ENCODE assay signal across 10 mouse cellular contexts in genomic region chr13:21751827-21752226, GRCm38 (mm10). TPM values are rescaled to one million over a fixed set of nuclear protein-coding genes. Genes with fewer than 3 reads are reported as not detected.
A peak's percentile ranks its signal among the peaks of the same experiment; 100 is the strongest.
DNase-seq lines count a peak whose midpoint lies in the region; ATAC-seq and TF ChIP-seq lines count a peak whose summit lies in the region.
"Had no signal": no experiment of that assay in that cellular context is flagged by ENCODE, and none has a peak within 500 bp of the region (broad histone marks: within the 10 kb centered on the region; RNA-seq: fewer than 3 reads in every experiment).

No protein-coding gene starts in this region.

- TF ChIP-seq CTCF in lung, embryonic 14.5 days (IDR thresholded peaks at IDR 0.05; ENCODE audit: low read depth): no peak

- 54% methylated on average over 3 of the region's 3 CpGs for WGBS in lung, embryonic 14.5 days
- 77% methylated on average over 3 of the region's 3 CpGs for WGBS in forebrain, embryonic 12.5 days
- WGBS in macrophage (ENCODE audit: missing documents): 98% methylated on average over 3 of the region's 3 CpGs

- peak overlapping the region; percentile 98 for H3K27ac ChIP-seq in lung, embryonic 14.5 days (ENCODE audit: low read depth)
- H3K27ac ChIP-seq in forebrain, embryonic 12.5 days: peak overlapping the region; percentile 97
- H3K27ac ChIP-seq in macrophage: peak overlapping the region; percentile 64; the same call in 1 of the 2 replicates

- ATAC-seq in erythroblast, adult 5-6 weeks (replicated peaks; ENCODE audit: low FRiP score, poor library complexity, severe bottlenecking): no peak
- no peak for ATAC-seq in lung, embryonic 14.5 days (ENCODE audit: insufficient read depth)
- ATAC-seq in forebrain, embryonic 12.5 days (ENCODE audit: low FRiP score): no peak
- ATAC-seq: inflammation-experienced regulatory T-cells, adult 6 months had no signal

- H3K4me3 ChIP-seq in erythroblast, embryonic 14.5 days (replicated peaks): peak overlapping the region; percentile 64
- peak overlapping the region; percentile 46; the same call in 1 of the 2 replicates for H3K4me3 ChIP-seq in lung, embryonic 14.5 days (ENCODE audit: low read depth, low read length)
- no peak overlapping the region for H3K4me3 ChIP-seq in forebrain, embryonic 12.5 days (replicated peaks)
- no peak overlapping the region for H3K4me3 ChIP-seq in macrophage (ENCODE audit: inconsistent target)

- H3K4me2 ChIP-seq in lung, embryonic 14.5 days: peak overlapping the region; percentile 75
- peak overlapping the region; percentile 63; the same call in 1 of the 2 replicates for H3K4me2 ChIP-seq in forebrain, embryonic 12.5 days

- H3K36me3 ChIP-seq in erythroblast, embryonic 14.5 days (ENCODE audit: control insufficient read depth): peaks cover 23% of the 10 kb centered on the region
- H3K36me3 ChIP-seq in lung, embryonic 14.5 days (ENCODE audit: insufficient read depth): no peaks in the 10 kb centered on the region
- H3K36me3 ChIP-seq in forebrain, embryonic 12.5 days (replicated peaks): no peaks in the 10 kb centered on the region
- no peaks in the 10 kb centered on the region for H3K36me3 ChIP-seq in macrophage (ENCODE audit: inconsistent target)

- no peaks in the 10 kb centered on the region for H3K9me3 ChIP-seq in erythroblast, embryonic 14.5 days (ENCODE audit: control insufficient read depth, low read length)
- no peaks in the 10 kb centered on the region for H3K9me3 ChIP-seq in lung, embryonic 14.5 days (ENCODE audit: low read depth, low read length)
- H3K9me3 ChIP-seq in forebrain, embryonic 12.5 days: no peaks in the 10 kb centered on the region

- peak overlapping the region; percentile 71 for H3K9ac ChIP-seq in lung, embryonic 14.5 days
- no peak overlapping the region for H3K9ac ChIP-seq in forebrain, embryonic 12.5 days

- peak; percentile 15 for DNase-seq in lung, embryonic 14.5 days
- no peak for DNase-seq in lung, postnatal 14 days
- no peak for DNase-seq in adrenal gland, adult 8-10 months
- DNase-seq in cerebellum, postnatal 10 days: no peak
- DNase-seq: adrenal gland, postnatal 36 days had no signal

- H3K79me2 ChIP-seq in macrophage (ENCODE audit: inconsistent target): peaks cover 33% of the 10 kb centered on the region

- peaks cover 60% of the 10 kb centered on the region for H3K4me1 ChIP-seq in erythroblast, embryonic 14.5 days (ENCODE audit: control insufficient read depth)
- no peaks in the 10 kb centered on the region for H3K4me1 ChIP-seq in lung, embryonic 14.5 days (ENCODE audit: insufficient read depth)
- H3K4me1 ChIP-seq in forebrain, embryonic 12.5 days: peaks cover 38% of the 10 kb centered on the region

- H3K27me3 ChIP-seq in erythroblast, embryonic 14.5 days (ENCODE audit: control insufficient read depth): no peaks in the 10 kb centered on the region
- no peaks in the 10 kb centered on the region for H3K27me3 ChIP-seq in lung, embryonic 14.5 days (ENCODE audit: insufficient read depth, low read length)
- H3K27me3 ChIP-seq in forebrain, embryonic 12.5 days: no peaks in the 10 kb centered on the region

RNA-seq across cellular contexts. Expression of gene Hist1h4k, which starts 1.5 kb away (rescaled TPM):
- 23.3 and 64.1 TPM in 2 replicates for polyA plus RNA-seq in erythroblast, embryonic 14.5 days (2012)
- total RNA-seq in erythroblast, adult 5-6 weeks (2015; ENCODE audit: low replicate concordance): 10.4 and 16.9 TPM in 2 replicates
- 714 and 903 TPM in 2 replicates for total RNA-seq in erythroblast, adult 5-6 weeks (2017; ENCODE audit: low replicate concordance)
- 6.4 and 8.8 TPM in 2 replicates for polyA plus RNA-seq in lung, embryonic 14.5 days (2014; fragmentation: Nextera tagmentation; extraction: Ambion mirVana)
- 2.4 and 4.5 TPM in 2 replicates for polyA plus RNA-seq in forebrain, embryonic 12.5 days (2016; fragmentation: Nextera tagmentation; extraction: Ambion mirVana)
- total RNA-seq in macrophage (2018; cell fraction: chromatin; rRNA removed): 100 to 1,000 TPM in 1 of 26 experiments, 10 to 100 TPM in 21, not detected in 4; 10.5 to 118 (median 22.6) TPM
- total RNA-seq in macrophage (2018; cell fraction: cytosol; rRNA removed): 100 to 1,000 TPM in 5 of 26 experiments, 10 to 100 TPM in 21; 19.3 to 134 (median 57.4) TPM
- total RNA-seq in macrophage (2018; cell fraction: nucleus; rRNA removed): 100 to 1,000 TPM in 1 of 26 experiments, 10 to 100 TPM in 21, 1 to 10 TPM in 1, not detected in 3; 9.4 to 159 (median 27.9) TPM
- 3.4 to 5.4 TPM in 2 of 3 replicates, not detected in the other for polyA plus RNA-seq in macrophage (2018)
- total RNA-seq in adrenal gland, adult 8-10 months (2022): 100 to 1,000 TPM in 3 of 4 experiments, 10 to 100 TPM in 1; 68.3 to 123 (median 109) TPM

RNA-seq across cellular contexts. Expression of gene Hist1h2ak, which starts 1.8 kb away (rescaled TPM):
- 57.8 and 123 TPM in 2 replicates for polyA plus RNA-seq in erythroblast, embryonic 14.5 days (2012)
- total RNA-seq in erythroblast, adult 5-6 weeks (2015; ENCODE audit: low replicate concordance): 39.2 and 75.4 TPM in 2 replicates
- total RNA-seq in erythroblast, adult 5-6 weeks (2017; ENCODE audit: low replicate concordance): 730 and 899 TPM in 2 replicates
- polyA plus RNA-seq in lung, embryonic 14.5 days (2014; fragmentation: Nextera tagmentation; extraction: Ambion mirVana): 16.8 and 20.4 TPM in 2 replicates
- 34.1 and 37.7 TPM in 2 replicates for polyA plus RNA-seq in forebrain, embryonic 12.5 days (2016; fragmentation: Nextera tagmentation; extraction: Ambion mirVana)
- total RNA-seq in macrophage (2018; cell fraction: chromatin; rRNA removed): 10 to 100 TPM in 6 of 26 experiments, 1 to 10 TPM in 9, not detected in 11; 2.4 to 26.8 (median 6.4) TPM
- 10 to 100 TPM in 24 of 26 experiments, 1 to 10 TPM in 2; 4.7 to 71.9 (median 26.0) TPM for total RNA-seq in macrophage (2018; cell fraction: cytosol; rRNA removed)
- total RNA-seq in macrophage (2018; cell fraction: nucleus; rRNA removed): 10 to 100 TPM in 8 of 26 experiments, 1 to 10 TPM in 14, not detected in 4; 3.0 to 34.5 (median 7.1) TPM
- not detected in 3 replicates for polyA plus RNA-seq in macrophage (2018)
- 10 to 100 TPM in 1 of 4 experiments, 1 to 10 TPM in 3; 6.2 to 10.4 (median 7.6) TPM for total RNA-seq in adrenal gland, adult 8-10 months (2022)

RNA-seq across cellular contexts. Expression of gene Hist1h2bn, which starts 2.1 kb away (rescaled TPM):
- 2.7 and 5.2 TPM in 2 replicates for polyA plus RNA-seq in erythroblast, embryonic 14.5 days (2012)
- total RNA-seq in erythroblast, adult 5-6 weeks (2015; ENCODE audit: low replicate concordance): 229 and 365 TPM in 2 replicates
- total RNA-seq in erythroblast, adult 5-6 weeks (2017; ENCODE audit: low replicate concordance): 952 and 1,236 TPM in 2 replicates
- polyA plus RNA-seq in lung, embryonic 14.5 days (2014; fragmentation: Nextera tagmentation; extraction: Ambion mirVana): 2.0 and 3.1 TPM in 2 replicates
- 4.9 and 5.2 TPM in 2 replicates for polyA plus RNA-seq in forebrain, embryonic 12.5 days (2016; fragmentation: Nextera tagmentation; extraction: Ambion mirVana)
- total RNA-seq in macrophage (2018; cell fraction: chromatin; rRNA removed): 10 to 100 TPM in 4 of 26 experiments, 1 to 10 TPM in 8, not detected in 14; 4.1 to 19.1 (median 7.1) TPM
- total RNA-seq in macrophage (2018; cell fraction: cytosol; rRNA removed): 10 to 100 TPM in 20 of 26 experiments, 1 to 10 TPM in 6; 4.3 to 48.3 (median 18.0) TPM
- 10 to 100 TPM in 3 of 26 experiments, 1 to 10 TPM in 12, not detected in 11; 2.5 to 20.9 (median 5.9) TPM for total RNA-seq in macrophage (2018; cell fraction: nucleus; rRNA removed)
- polyA plus RNA-seq in macrophage (2018): 1.4 TPM in 1 of 3 replicates, not detected in the others
- 10 to 100 TPM; 10.1 to 17.6 (median 15.3) TPM for total RNA-seq in adrenal gland, adult 8-10 months (2022)

RNA-seq across cellular contexts. Expression of gene Hist1h4j, which starts 17.0 kb away (rescaled TPM):
- 1.3 and 2.7 TPM in 2 replicates for polyA plus RNA-seq in erythroblast, embryonic 14.5 days (2012)
- not detected in 2 replicates for total RNA-seq in erythroblast, adult 5-6 weeks (2015; ENCODE audit: low replicate concordance)
- 148 and 152 TPM in 2 replicates for total RNA-seq in erythroblast, adult 5-6 weeks (2017; ENCODE audit: low replicate concordance)
- 0.96 and 2.2 TPM in 2 replicates for polyA plus RNA-seq in lung, embryonic 14.5 days (2014; fragmentation: Nextera tagmentation; extraction: Ambion mirVana)
- polyA plus RNA-seq in forebrain, embryonic 12.5 days (2016; fragmentation: Nextera tagmentation; extraction: Ambion mirVana): 0.74 and 0.86 TPM in 2 replicates
- 10 to 100 TPM in 2 of 26 experiments, 1 to 10 TPM in 18, not detected in 6; 1.4 to 14.6 (median 3.1) TPM for total RNA-seq in macrophage (2018; cell fraction: chromatin; rRNA removed)
- total RNA-seq in macrophage (2018; cell fraction: cytosol; rRNA removed): 10 to 100 TPM in 10 of 26 experiments, 1 to 10 TPM in 16; 3.0 to 24.7 (median 8.4) TPM
- 10 to 100 TPM in 6 of 26 experiments, 1 to 10 TPM in 18, not detected in 2; 1.3 to 36.2 (median 4.5) TPM for total RNA-seq in macrophage (2018; cell fraction: nucleus; rRNA removed)
- not detected in 3 replicates for polyA plus RNA-seq in macrophage (2018)
- 10 to 100 TPM in 3 of 4 experiments, 1 to 10 TPM in 1; 7.2 to 11.3 (median 10.4) TPM for total RNA-seq in adrenal gland, adult 8-10 months (2022)
- polyA plus RNA-seq: inflammation-experienced regulatory T-cells, adult 6 months had no signal

RNA-seq across cellular contexts. Expression of gene Hist1h1b, which starts 28.6 kb away (rescaled TPM):
- 2.6 and 5.0 TPM in 2 replicates for polyA plus RNA-seq in erythroblast, embryonic 14.5 days (2012)
- 491 and 530 TPM in 2 replicates for total RNA-seq in erythroblast, adult 5-6 weeks (2015; ENCODE audit: low replicate concordance)
- total RNA-seq in erythroblast, adult 5-6 weeks (2017; ENCODE audit: low replicate concordance): 1,333 and 2,653 TPM in 2 replicates
- 18.5 and 19.7 TPM in 2 replicates for polyA plus RNA-seq in lung, embryonic 14.5 days (2014; fragmentation: Nextera tagmentation; extraction: Ambion mirVana)
- polyA plus RNA-seq in forebrain, embryonic 12.5 days (2016; fragmentation: Nextera tagmentation; extraction: Ambion mirVana): 44.0 and 46.6 TPM in 2 replicates
- 10 to 100 TPM in 1 of 26 experiments, 1 to 10 TPM in 21, not detected in 4; 1.3 to 25.1 (median 5.2) TPM for total RNA-seq in macrophage (2018; cell fraction: chromatin; rRNA removed)
- 10 to 100 TPM in 11 of 26 experiments, 1 to 10 TPM in 15; 1.9 to 34.6 (median 8.0) TPM for total RNA-seq in macrophage (2018; cell fraction: cytosol; rRNA removed)
- 10 to 100 TPM in 5 of 26 experiments, 1 to 10 TPM in 19, not detected in 2; 1.0 to 47.6 (median 5.9) TPM for total RNA-seq in macrophage (2018; cell fraction: nucleus; rRNA removed)
- polyA plus RNA-seq in macrophage (2018): not detected in 3 replicates
- total RNA-seq in adrenal gland, adult 8-10 months (2022): 10 to 100 TPM; 13.2 to 18.9 (median 15.8) TPM

Comparison
In these comparisons a context has a peak if more than half of its experiments do, and no peak if none do; other contexts are left out.
1. H3K4me3 ChIP-seq: peak in erythroblast, embryonic 14.5 days (single experiment) and lung, embryonic 14.5 days (single experiment); none in forebrain, embryonic 12.5 days (single experiment) and macrophage (single experiment).
2. RNA of gene Hist1h2ak, which starts 1.8 kb away (polyA plus RNA-seq): 57.8 to 123 TPM in erythroblast, embryonic 14.5 days, 34.1 to 37.7 TPM in forebrain, embryonic 12.5 days and 16.8 to 20.4 TPM in lung, embryonic 14.5 days; not detected in macrophage; every median in the first group is over 10 times any median in the second.
3. Peak in every context shown above with its lines, with median percentiles within 50 percentile points of each other: H3K27ac ChIP-seq.